26 mouse cellular contexts compared by ENCODE assay signal in genomic region chr8:66404711-66405414, GRCm38 (mm10).
DNase-seq lines count a peak whose midpoint lies in the region; ATAC-seq and TF ChIP-seq lines count a peak whose summit lies in the region.
"Had no signal": no experiment of that assay in that cellular context is flagged by ENCODE, and none has a peak within 500 bp of the region (broad histone marks: within the 10 kb centered on the region; RNA-seq: fewer than 3 reads in every experiment).

No protein-coding gene starts in this region.

- no peaks in the 10 kb centered on the region for H3K4me1 ChIP-seq in hindbrain, postnatal 0 days (ENCODE audit: insufficient read depth, low read length)
- H3K4me1 ChIP-seq in hindbrain, embryonic 10.5 days (replicated peaks), result no peaks in the 10 kb centered on the region
- H3K4me1 ChIP-seq in spleen, adult 2 months (ENCODE audit: control insufficient read depth, insufficient read depth, insufficient read length), result peaks cover 18% of the 10 kb centered on the region
- H3K4me1 ChIP-seq in bone marrow macrophage, adult 2 months (ENCODE audit: control insufficient read depth, insufficient read depth, low read length), result peaks cover 21% of the 10 kb centered on the region
- H3K4me1 ChIP-seq: hindbrain, embryonic 13.5 days; limb, embryonic 15.5 days; midbrain, embryonic 13.5 days had no signal

- H3K27me3 ChIP-seq in hindbrain, postnatal 0 days (ENCODE audit: insufficient read depth, low read length), result no peaks in the 10 kb centered on the region
- H3K27me3 ChIP-seq in hindbrain, embryonic 10.5 days (ENCODE audit: insufficient read depth, poor library complexity, severe bottlenecking), result no peaks in the 10 kb centered on the region
- no peaks in the 10 kb centered on the region for H3K27me3 ChIP-seq in spleen, adult 2 months (ENCODE audit: control insufficient read depth, insufficient read depth, low read length)
- H3K27me3 ChIP-seq: hindbrain, embryonic 13.5 days; limb, embryonic 15.5 days; midbrain, embryonic 13.5 days had no signal

- H3K9ac ChIP-seq in hindbrain, postnatal 0 days (replicated peaks; ENCODE audit: low read length), result no peak overlapping the region
- H3K9ac ChIP-seq: hindbrain, embryonic 13.5 days; limb, embryonic 15.5 days; midbrain, embryonic 13.5 days had no signal

- TF ChIP-seq CTCF in hindbrain, postnatal 0 days (IDR thresholded peaks at IDR 0.05; ENCODE audit: low read depth), result no peak
- no peak for TF ChIP-seq CTCF in spleen, adult 2 months (IDR thresholded peaks at IDR 0.05; ENCODE audit: extremely low read depth, insufficient read depth, insufficient read length, insufficient replicate concordance)
- no peak for TF ChIP-seq CTCF in bone marrow macrophage, adult 2 months (IDR thresholded peaks at IDR 0.05; ENCODE audit: low read depth, low read length)

- 61% methylated on average over 2 of the region's 2 CpGs for WGBS in hindbrain, postnatal 0 days
- WGBS in hindbrain, embryonic 10.5 days, result 81% methylated on average over 2 of the region's 2 CpGs
- WGBS in spleen, adult 2 months, result 51% methylated on average over 2 of the region's 2 CpGs

- H3K36me3 ChIP-seq in hindbrain, postnatal 0 days (ENCODE audit: insufficient read depth, low read length), result no peaks in the 10 kb centered on the region
- no peaks in the 10 kb centered on the region for H3K36me3 ChIP-seq in hindbrain, embryonic 10.5 days
- peaks cover 14% of the 10 kb centered on the region for H3K36me3 ChIP-seq in spleen, adult 2 months (ENCODE audit: control insufficient read depth, insufficient read depth, low read length)
- H3K36me3 ChIP-seq: hindbrain, embryonic 13.5 days; limb, embryonic 15.5 days; midbrain, embryonic 13.5 days had no signal

- ATAC-seq in hindbrain, postnatal 0 days, result no peak
- ATAC-seq: inflammation-experienced regulatory T-cells, adult 6 months; midbrain, embryonic 13.5 days had no signal

- peak; percentile 6 for DNase-seq in hindbrain, postnatal 0 days (ENCODE audit: low spot score)
- no peak for DNase-seq in hindbrain, embryonic 10.5 days (ENCODE audit: low spot score)
- no peak for DNase-seq in spleen, adult 2 months (ENCODE audit: low read depth in 1 of 2, low spot score in 2 of 2)
- DNase-seq in spleen, postnatal 14 days (ENCODE audit: low spot score in 2 of 2), result no peak
- no peak for DNase-seq in adrenal gland, postnatal 14 days
- DNase-seq in left cerebral cortex, adult 9 months (ENCODE audit: low spot score in 2 of 2), result no peak
- DNase-seq: adrenal gland, postnatal 10 days; cerebellum, adult 11-12 months; cerebellum, postnatal 10 days; gastrocnemius, postnatal 36 days; heart, adult 2 months; kidney, adult 2 months; left cerebral cortex, postnatal 4 days; lung, adult 18-20 months; lung, postnatal 10 days; right cerebral cortex, postnatal 14 days; thymus, adult 18-20 months; thymus, postnatal 36 days had no signal

- no peak overlapping the region for H3K4me3 ChIP-seq in hindbrain, postnatal 0 days (ENCODE audit: low read length)
- H3K4me3 ChIP-seq in hindbrain, embryonic 10.5 days, result no peak overlapping the region
- no peak overlapping the region for H3K4me3 ChIP-seq in spleen, adult 2 months (ENCODE audit: extremely low read depth, insufficient read depth, insufficient read length)
- no peak overlapping the region for H3K4me3 ChIP-seq in bone marrow macrophage, adult 2 months (ENCODE audit: insufficient read depth, low read length)
- H3K4me3 ChIP-seq: heart, adult 2 months; hindbrain, embryonic 13.5 days; left cerebral cortex, adult 2 months; limb, embryonic 15.5 days; midbrain, embryonic 13.5 days; myocyte had no signal

- H3K27ac ChIP-seq in hindbrain, postnatal 0 days, result no peak overlapping the region
- H3K27ac ChIP-seq in hindbrain, embryonic 10.5 days, result no peak overlapping the region
- H3K27ac ChIP-seq in spleen, adult 2 months (ENCODE audit: insufficient read depth, low read length), result peak overlapping the region; percentile 74
- 0 out of 2 replicates have a peak overlapping the region, but pooled peaks have one; percentile 19 for H3K27ac ChIP-seq in bone marrow macrophage, adult 2 months (ENCODE audit: insufficient read depth, low read depth, low read length)
- H3K27ac ChIP-seq: heart, adult 2 months; hindbrain, embryonic 13.5 days; kidney, postnatal 0 days; left cerebral cortex, adult 2 months; limb, embryonic 15.5 days; midbrain, embryonic 13.5 days had no signal

- no peak for TF ChIP-seq POLR2A in spleen, adult 2 months (IDR thresholded peaks at IDR 0.05; ENCODE audit: low read depth, low read length)
- TF ChIP-seq POLR2A in bone marrow macrophage, adult 2 months (IDR thresholded peaks at IDR 0.05; ENCODE audit: borderline replicate concordance, low read depth, low read length), result no peak

- no peak overlapping the region for H3K4me2 ChIP-seq in hindbrain, postnatal 0 days (ENCODE audit: low read depth, low read length)
- H3K4me2 ChIP-seq: hindbrain, embryonic 13.5 days; limb, embryonic 15.5 days; midbrain, embryonic 13.5 days had no signal

- H3K9me3 ChIP-seq in hindbrain, postnatal 0 days (ENCODE audit: low read length), result no peaks in the 10 kb centered on the region
- no peaks in the 10 kb centered on the region for H3K9me3 ChIP-seq in hindbrain, embryonic 10.5 days
- H3K9me3 ChIP-seq: hindbrain, embryonic 13.5 days; limb, embryonic 15.5 days; midbrain, embryonic 13.5 days had no signal

Comparison
In these comparisons a context has a peak if more than half of its experiments do, and no peak if none do; other contexts are left out.
1. H3K27ac ChIP-seq: peak in spleen, adult 2 months (single experiment) and bone marrow macrophage, adult 2 months (single experiment); none in hindbrain, postnatal 0 days (single experiment) and hindbrain, embryonic 10.5 days (single experiment).